Mouse (Mus musculus): ENCODE results near the gene Lrrk1. TPM values are rescaled to one million over a fixed set of nuclear protein-coding genes. Genes with fewer than 3 reads are reported as not detected.
"Not testable (repeated sequence)": the region's sequence is repeated elsewhere in the genome, so short reads cannot be mapped to it uniquely, and the experiment has no call there.

The Lrrk1 gene
- polyA plus RNA-seq, 1 experiment from 2014 or later: 6.7 TPM

DNA sequence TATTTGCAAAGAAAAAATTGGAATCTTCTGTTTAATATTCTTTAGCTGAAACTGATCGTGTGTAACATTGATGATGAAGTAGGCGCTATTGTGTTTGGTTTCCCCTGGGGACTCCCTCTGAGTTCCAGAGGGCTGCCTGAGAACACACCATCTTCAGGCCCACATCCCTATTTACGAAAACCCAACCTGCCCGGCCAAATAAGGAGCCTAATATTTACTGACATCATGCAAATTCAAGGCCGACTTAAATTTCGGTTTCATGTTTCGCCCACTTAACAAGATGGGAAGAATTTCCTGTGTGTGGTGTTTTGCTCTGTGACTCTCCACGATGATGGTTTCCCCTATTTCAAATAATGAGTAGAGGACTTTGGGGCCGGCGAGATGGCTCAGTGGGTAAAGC lies 189.7 kb downstream of the Lrrk1 start:
- Histone ChIP-seq H3K4me1 (ENCODE audit: control insufficient read depth, low read depth, low read length) (peaks cover 79% of the 10 kb centered on the region), H3K9me3 (replicated peaks; ENCODE audit: control insufficient read depth, low read length) (no peaks in the 10 kb centered on the region), H3K9ac (ENCODE audit: low read depth, low read length) (no peak overlapping the region), H3K36me3 (ENCODE audit: control insufficient read depth, insufficient read depth) (no peaks in the 10 kb centered on the region), H3K4me3 (ENCODE audit: low read depth, low read length) (no peak overlapping the region), H3K4me2 (ENCODE audit: low read depth, low read length) (no peak overlapping the region), H3K27me3 (ENCODE audit: control insufficient read depth, insufficient read depth, low read depth, low read length) (no peaks in the 10 kb centered on the region), H3K27ac (ENCODE audit: low read length) (peak overlapping the region; percentile 39; the same call in 1 of the 2 replicates)
- WGBS (ENCODE audit: insufficient replicate concordance): 78% methylated on average over 10 of the region's 10 CpGs
- no peak for ATAC-seq (ENCODE audit: low read depth)

DNA sequence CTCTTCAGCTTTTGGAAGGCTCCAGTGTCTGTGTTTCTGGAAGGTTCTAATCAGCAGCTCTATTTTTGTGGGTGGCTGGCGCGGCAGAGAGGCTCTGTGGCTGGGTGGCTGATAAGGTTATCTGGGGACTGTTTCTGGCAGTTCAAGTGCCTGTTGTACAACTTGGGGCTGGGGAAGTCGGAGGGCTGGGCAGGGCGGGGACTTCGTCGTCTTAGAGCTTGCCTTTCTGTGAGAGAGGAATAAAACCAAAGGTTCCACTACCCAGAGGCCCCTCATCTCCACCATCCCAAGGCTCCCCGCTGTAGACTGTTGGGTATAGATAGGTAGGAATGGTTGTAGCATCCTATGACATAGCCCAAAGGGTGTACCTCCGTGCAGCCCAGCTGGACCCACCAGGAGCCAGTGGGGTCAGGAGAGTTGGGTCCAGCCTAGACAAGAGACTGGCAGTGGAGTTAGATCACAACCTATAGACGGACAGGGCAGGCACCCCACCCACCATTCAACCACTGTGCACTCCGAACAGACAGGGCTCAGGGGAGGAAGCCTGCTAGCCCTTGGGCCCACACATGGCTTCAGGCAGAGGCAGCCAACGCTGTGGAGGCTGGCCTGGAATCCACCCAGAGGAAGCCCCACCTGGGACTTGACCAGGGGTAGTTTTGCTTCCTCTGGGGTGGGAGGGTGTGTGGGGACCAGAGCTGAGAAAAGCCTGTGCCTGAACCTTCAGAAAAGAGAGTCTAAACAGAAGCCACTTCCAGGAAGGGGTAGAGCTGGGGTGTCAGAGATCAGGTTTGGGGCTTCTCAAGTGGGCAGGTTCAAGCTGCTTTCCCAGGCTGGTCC lies 191.3 kb downstream of the Lrrk1 start:
- Histone ChIP-seq H3K36me3 (ENCODE audit: control insufficient read depth, insufficient read depth) (no peaks in the 10 kb centered on the region), H3K4me1 (ENCODE audit: control insufficient read depth, low read depth, low read length) (peaks cover 89% of the 10 kb centered on the region), H3K9me3 (replicated peaks; ENCODE audit: control insufficient read depth, low read length) (no peaks in the 10 kb centered on the region), H3K27me3 (ENCODE audit: control insufficient read depth, insufficient read depth, low read depth, low read length) (no peaks in the 10 kb centered on the region), H3K4me2 (ENCODE audit: low read depth, low read length) (peak overlapping the region; percentile 75), H3K9ac (ENCODE audit: low read depth, low read length) (peak overlapping the region; percentile 74), H3K4me3 (ENCODE audit: low read depth, low read length) (peak overlapping the region; percentile 39), H3K27ac (ENCODE audit: low read length) (peak overlapping the region; percentile 99)
- peak; percentile 94 for ATAC-seq (ENCODE audit: low read depth)
- 8% methylated on average over 11 of the region's 11 CpGs for WGBS (ENCODE audit: insufficient replicate concordance)

DNA sequence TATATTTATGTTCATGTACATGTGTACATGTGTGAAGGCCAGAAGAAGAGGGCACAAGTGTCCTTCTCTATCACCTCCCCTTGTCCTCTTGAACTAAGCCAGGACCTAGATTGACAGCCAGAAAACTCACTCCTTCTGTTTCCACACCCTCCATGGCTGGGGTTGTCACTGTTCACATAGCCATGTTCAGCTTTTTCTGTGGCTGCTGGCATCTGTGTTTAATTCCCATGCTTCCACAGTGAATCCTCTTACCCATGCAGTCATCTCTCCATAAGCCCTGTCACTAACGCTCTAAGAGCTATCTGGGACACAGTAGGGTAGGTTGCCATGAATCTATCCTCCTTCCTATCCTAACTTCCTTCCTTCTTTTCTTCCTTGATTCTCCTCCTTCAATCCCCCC lies 192.3 kb downstream of the Lrrk1 start:
- no peak for ATAC-seq (ENCODE audit: low read depth)
- Histone ChIP-seq H3K4me1 (ENCODE audit: control insufficient read depth, low read depth, low read length) (peaks cover 81% of the 10 kb centered on the region), H3K27ac (ENCODE audit: low read length) (peak overlapping the region; percentile 99), H3K36me3 (ENCODE audit: control insufficient read depth, insufficient read depth) (no peaks in the 10 kb centered on the region), H3K4me3 (ENCODE audit: low read depth, low read length) (no peak overlapping the region), H3K9ac (ENCODE audit: low read depth, low read length) (peak overlapping the region; percentile 48), H3K9me3 (replicated peaks; ENCODE audit: control insufficient read depth, low read length) (no peaks in the 10 kb centered on the region), H3K4me2 (ENCODE audit: low read depth, low read length) (peak overlapping the region; percentile 75; the same call in 1 of the 2 replicates), H3K27me3 (ENCODE audit: control insufficient read depth, insufficient read depth, low read depth, low read length) (no peaks in the 10 kb centered on the region)
- WGBS (ENCODE audit: insufficient replicate concordance): 40% methylated on average over 1 of the region's 1 CpGs

DNA sequence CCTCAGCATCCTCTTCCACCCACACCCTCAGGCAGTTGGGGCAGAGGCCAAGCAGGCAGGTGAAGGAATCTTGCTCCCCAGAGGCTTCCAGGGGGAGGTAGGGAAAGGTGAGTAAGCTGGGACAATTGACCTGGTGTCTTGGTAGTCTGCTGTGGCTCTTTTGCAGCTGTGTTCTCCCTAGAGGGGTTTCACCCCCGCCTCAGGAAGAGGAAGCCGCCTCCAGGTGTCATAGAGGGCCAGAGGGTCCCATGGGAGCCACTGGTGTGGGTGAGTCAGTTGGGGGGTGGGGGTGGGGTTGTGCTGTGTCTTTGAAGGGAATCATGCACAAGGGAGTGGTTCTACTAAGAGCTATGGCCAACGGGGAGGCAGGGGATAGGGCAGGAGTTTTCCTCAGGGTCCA lies 193.6 kb downstream of the Lrrk1 start:
- H3K27me3 ChIP-seq (ENCODE audit: control insufficient read depth, insufficient read depth, low read depth, low read length): no peaks in the 10 kb centered on the region
- H3K4me3 ChIP-seq (ENCODE audit: low read depth, low read length): no peak overlapping the region
- H3K27ac ChIP-seq (ENCODE audit: low read length): peak overlapping the region; percentile 99
- no peak overlapping the region for H3K4me2 ChIP-seq (ENCODE audit: low read depth, low read length)
- H3K9me3 ChIP-seq (replicated peaks; ENCODE audit: control insufficient read depth, low read length): no peaks in the 10 kb centered on the region
- H3K9ac ChIP-seq (ENCODE audit: low read depth, low read length): 0 out of 2 replicates have a peak overlapping the region, but pooled peaks have one; percentile 19
- peaks cover 67% of the 10 kb centered on the region for H3K4me1 ChIP-seq (ENCODE audit: control insufficient read depth, low read depth, low read length)
- 49% methylated on average over 3 of the region's 3 CpGs for whole genome bisulfite sequencing (ENCODE audit: insufficient replicate concordance)
- H3K36me3 ChIP-seq (ENCODE audit: control insufficient read depth, insufficient read depth): no peaks in the 10 kb centered on the region
- no peak for ATAC-seq (ENCODE audit: low read depth)

DNA sequence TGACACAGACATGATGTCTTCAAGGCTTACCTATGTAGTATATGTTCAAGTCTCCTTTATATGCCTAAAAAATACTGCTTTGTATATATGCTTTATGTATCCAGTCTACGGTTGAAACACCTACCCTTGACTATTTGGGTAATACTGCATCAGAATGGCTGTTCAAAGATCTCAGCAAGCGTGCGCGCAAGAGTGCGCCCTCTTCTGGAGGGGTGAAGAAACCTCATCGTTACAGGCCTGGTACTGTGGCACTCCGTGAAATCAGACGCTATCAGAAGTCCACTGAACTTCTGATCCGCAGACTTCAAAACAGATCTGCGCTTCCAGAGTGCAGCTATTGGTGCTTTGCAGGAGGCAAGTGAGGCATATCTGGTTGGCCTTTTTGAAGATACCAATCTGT lies 197.8 kb downstream of the Lrrk1 start:
- ATAC-seq (ENCODE audit: low read depth); H3K27ac ChIP-seq (ENCODE audit: low read length); H3K9me3 ChIP-seq (replicated peaks; ENCODE audit: control insufficient read depth, low read length); H3K4me3 ChIP-seq (ENCODE audit: low read depth, low read length); H3K4me2 ChIP-seq (ENCODE audit: low read depth, low read length); H3K36me3 ChIP-seq (ENCODE audit: control insufficient read depth, insufficient read depth); H3K27me3 ChIP-seq (ENCODE audit: control insufficient read depth, insufficient read depth, low read depth, low read length); H3K9ac ChIP-seq (ENCODE audit: low read depth, low read length): not testable (repeated sequence)
- 77% methylated on average over 10 of the region's 10 CpGs for WGBS (ENCODE audit: insufficient replicate concordance)
- H3K4me1 ChIP-seq (ENCODE audit: control insufficient read depth, low read depth, low read length): peaks cover 45% of the 10 kb centered on the region

DNA sequence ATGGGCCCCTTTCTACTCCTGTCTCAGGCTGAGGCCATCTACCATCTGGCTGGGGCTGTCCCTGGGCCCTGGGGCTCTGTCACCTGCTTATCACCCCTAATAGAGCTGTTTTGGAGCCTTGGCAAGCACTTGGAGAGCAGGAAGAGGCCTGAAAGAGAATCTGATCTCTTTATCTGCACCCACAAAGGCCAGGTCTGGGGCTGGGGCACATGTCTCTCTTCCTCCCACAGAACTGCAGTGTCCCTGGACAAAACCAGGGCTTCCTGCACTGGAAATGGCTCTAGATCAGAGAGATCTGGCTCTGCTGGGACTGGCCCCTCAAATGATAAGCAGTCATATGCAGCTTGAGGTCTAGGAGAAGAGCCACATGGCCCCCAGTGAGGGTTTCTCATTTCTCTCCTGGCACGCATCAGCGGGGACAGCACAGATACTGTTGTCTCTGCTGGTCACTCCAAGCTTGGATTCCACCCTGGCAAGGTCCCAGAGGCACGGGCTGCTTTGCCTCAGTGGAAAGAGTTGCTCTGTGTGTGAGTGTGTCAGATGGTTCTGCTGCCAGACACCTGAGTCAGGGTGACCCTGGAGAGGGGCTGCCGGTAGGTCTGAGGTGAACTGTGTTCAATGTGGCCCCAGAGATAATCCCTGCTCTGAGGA lies 200.4 kb downstream of the Lrrk1 start:
- peak; percentile 84 for ATAC-seq (ENCODE audit: low read depth)
- Histone ChIP-seq H3K4me2 (ENCODE audit: low read depth, low read length) (0 out of 2 replicates have a peak overlapping the region, but pooled peaks have one; percentile 7), H3K9me3 (replicated peaks; ENCODE audit: control insufficient read depth, low read length) (no peaks in the 10 kb centered on the region), H3K9ac (ENCODE audit: low read depth, low read length) (peak overlapping the region; percentile 48), H3K4me1 (ENCODE audit: control insufficient read depth, low read depth, low read length) (peaks cover 25% of the 10 kb centered on the region), H3K27ac (ENCODE audit: low read length) (peak overlapping the region; percentile 65), H3K27me3 (ENCODE audit: control insufficient read depth, insufficient read depth, low read depth, low read length) (no peaks in the 10 kb centered on the region), H3K36me3 (ENCODE audit: control insufficient read depth, insufficient read depth) (no peaks in the 10 kb centered on the region), H3K4me3 (ENCODE audit: low read depth, low read length) (no peak overlapping the region)
- 14% methylated on average over 4 of the region's 4 CpGs for WGBS (ENCODE audit: insufficient replicate concordance)

DNA sequence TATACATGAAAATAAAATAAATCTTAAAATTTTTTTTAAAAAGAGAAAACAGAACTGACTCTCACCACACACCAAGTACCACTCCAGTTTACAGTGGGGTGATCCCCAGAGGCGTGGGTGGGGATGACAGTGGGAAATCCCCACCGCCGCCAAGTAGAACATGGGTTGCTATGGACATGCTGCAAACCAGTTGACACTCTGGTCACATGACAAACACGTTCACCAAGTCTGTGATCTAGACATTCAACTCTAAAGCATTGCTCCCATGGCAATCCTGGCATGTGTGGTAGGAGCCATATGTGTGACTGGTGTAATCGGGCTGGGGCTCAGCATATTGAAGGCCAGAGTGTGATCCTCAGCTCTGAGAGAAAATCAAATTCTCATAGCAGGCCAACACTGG lies 202.8 kb downstream of the Lrrk1 start:
- 83% methylated on average over 5 of the region's 5 CpGs for WGBS (ENCODE audit: insufficient replicate concordance)

DNA sequence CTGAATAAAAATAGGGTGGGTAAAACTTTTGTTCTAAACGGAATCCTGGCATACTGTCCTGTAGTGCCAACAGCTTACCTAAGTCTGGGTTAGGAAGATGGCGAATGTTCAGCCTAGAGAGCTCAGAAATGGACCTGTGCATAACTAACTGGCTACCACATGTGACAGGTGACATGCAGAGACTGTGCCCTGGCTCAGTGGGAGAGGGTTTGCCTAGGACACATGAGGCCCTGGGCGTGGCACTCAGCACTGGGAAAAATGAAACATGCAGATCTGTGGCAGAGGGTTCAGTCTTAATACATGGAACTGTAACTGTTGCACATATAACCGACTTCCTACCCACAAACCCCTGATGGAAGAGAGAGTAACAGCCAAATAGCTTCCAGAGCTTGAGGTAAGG lies 204.1 kb downstream of the Lrrk1 start:
- no peaks in the 10 kb centered on the region for H3K9me3 ChIP-seq (replicated peaks; ENCODE audit: control insufficient read depth, low read length)
- ATAC-seq (ENCODE audit: low read depth): no peak

More for the DNA sequence above, 202.8 kb downstream of the Lrrk1 start:
- Histone ChIP-seq H3K36me3 (ENCODE audit: control insufficient read depth, insufficient read depth) (no peaks in the 10 kb centered on the region), H3K27me3 (ENCODE audit: control insufficient read depth, insufficient read depth, low read depth, low read length) (no peaks in the 10 kb centered on the region), H3K27ac (ENCODE audit: low read length) (no peak overlapping the region), H3K4me2 (ENCODE audit: low read depth, low read length) (no peak overlapping the region), H3K9ac (ENCODE audit: low read depth, low read length) (no peak overlapping the region), H3K4me3 (ENCODE audit: low read depth, low read length) (no peak overlapping the region), H3K4me1 (ENCODE audit: control insufficient read depth, low read depth, low read length) (peaks cover 19% of the 10 kb centered on the region), H3K9me3 (replicated peaks; ENCODE audit: control insufficient read depth, low read length) (no peaks in the 10 kb centered on the region)
- ATAC-seq (ENCODE audit: low read depth): no peak

DNA sequence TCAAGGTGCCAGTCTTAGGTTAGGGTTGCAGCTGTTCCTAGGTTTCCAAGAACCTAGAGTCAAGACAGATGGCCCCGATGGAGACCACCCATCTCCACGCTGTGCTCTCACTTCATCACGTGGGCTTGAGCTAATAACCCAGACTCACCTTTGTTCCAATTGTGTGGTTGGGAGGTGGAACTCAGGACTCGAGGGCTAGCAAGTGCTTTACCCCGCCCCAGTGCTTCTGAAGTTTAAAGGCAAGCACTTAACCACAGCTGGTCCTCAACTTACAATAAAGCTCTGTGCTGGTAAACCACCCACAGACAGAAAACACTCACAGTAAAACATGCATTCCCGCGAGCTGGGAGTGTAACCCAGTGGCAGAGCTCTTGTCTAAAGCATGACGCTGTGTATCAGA lies 204.7 kb downstream of the Lrrk1 start:
- no peak for ATAC-seq (ENCODE audit: low read depth)
- Histone ChIP-seq H3K4me2 (ENCODE audit: low read depth, low read length) (no peak overlapping the region), H3K9me3 (replicated peaks; ENCODE audit: control insufficient read depth, low read length) (no peaks in the 10 kb centered on the region), H3K4me3 (ENCODE audit: low read depth, low read length) (no peak overlapping the region), H3K4me1 (ENCODE audit: control insufficient read depth, low read depth, low read length) (peaks cover 20% of the 10 kb centered on the region), H3K9ac (ENCODE audit: low read depth, low read length) (no peak overlapping the region), H3K36me3 (ENCODE audit: control insufficient read depth, insufficient read depth) (no peaks in the 10 kb centered on the region), H3K27me3 (ENCODE audit: control insufficient read depth, insufficient read depth, low read depth, low read length) (no peaks in the 10 kb centered on the region), H3K27ac (ENCODE audit: low read length) (no peak overlapping the region)
- 70% methylated on average over 8 of the region's 8 CpGs for WGBS (ENCODE audit: insufficient replicate concordance)

More for the DNA sequence above, 204.1 kb downstream of the Lrrk1 start:
- no peak overlapping the region for H3K27ac ChIP-seq (ENCODE audit: low read length)
- H3K4me2 ChIP-seq (ENCODE audit: low read depth, low read length): no peak overlapping the region
- H3K9ac ChIP-seq (ENCODE audit: low read depth, low read length): no peak overlapping the region
- no peaks in the 10 kb centered on the region for H3K36me3 ChIP-seq (ENCODE audit: control insufficient read depth, insufficient read depth)
- WGBS (ENCODE audit: insufficient replicate concordance): 55% methylated on average over 4 of the region's 4 CpGs
- H3K4me3 ChIP-seq (ENCODE audit: low read depth, low read length): no peak overlapping the region
- no peaks in the 10 kb centered on the region for H3K27me3 ChIP-seq (ENCODE audit: control insufficient read depth, insufficient read depth, low read depth, low read length)
- peaks cover 20% of the 10 kb centered on the region for H3K4me1 ChIP-seq (ENCODE audit: control insufficient read depth, low read depth, low read length)

All from liver, embryonic 16.5 days (tissue).